Mouse (Mus musculus) layer of hippocampus, adult 9-11 months (tissue): ENCODE results near the gene Sh3bp5.
A peak's percentile ranks its signal among the peaks of the same experiment; 100 is the strongest.

ENCODE experiments used
- DNase-seq: peaks from one replicate; pipeline ENCODE4 v3.0.0; 2022

Sh3bp5 gene

GRCm38 (mm10) chr14:31389421-31390147, 46.3 kb downstream of the Sh3bp5 start:
- DNase-seq: no peak

DNA sequence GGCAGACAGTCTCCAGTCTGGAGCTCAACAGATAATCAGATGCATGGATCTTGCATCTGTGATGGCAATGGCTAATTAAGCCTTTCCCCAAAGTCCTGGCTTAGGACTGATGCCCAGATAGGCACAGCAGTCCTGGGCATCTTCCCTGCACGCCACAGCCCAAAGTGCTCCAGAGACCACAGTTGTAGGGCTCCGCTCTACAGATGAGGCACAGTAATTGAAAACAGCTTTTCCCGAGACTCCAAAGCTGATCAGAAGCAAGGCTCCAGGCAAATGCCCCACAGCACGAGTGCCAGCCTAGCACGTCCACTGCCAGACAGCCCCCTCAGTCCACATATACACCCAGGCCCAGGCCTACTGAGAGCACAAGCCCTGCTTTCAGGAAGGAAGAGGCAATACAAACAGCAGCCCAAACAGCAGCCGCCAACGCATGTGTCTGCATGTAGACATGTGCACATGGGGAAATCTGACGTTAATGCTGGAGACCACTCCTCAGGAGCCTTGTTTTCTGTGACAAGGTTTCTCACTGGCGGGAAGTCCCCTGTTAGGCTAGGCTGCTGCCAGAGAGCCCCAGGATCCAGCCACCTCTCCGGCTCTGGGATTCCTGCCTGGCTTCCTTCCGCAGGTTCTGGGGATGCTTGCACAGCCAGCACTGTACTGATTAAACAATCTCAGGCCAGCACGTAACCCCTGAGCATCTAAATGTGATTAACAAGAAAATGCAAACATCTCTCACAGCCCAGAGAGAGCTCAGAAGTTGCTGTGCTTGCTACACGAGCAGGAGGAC, 47.6 kb downstream of the Sh3bp5 start:
- no peak for DNase-seq

DNA sequence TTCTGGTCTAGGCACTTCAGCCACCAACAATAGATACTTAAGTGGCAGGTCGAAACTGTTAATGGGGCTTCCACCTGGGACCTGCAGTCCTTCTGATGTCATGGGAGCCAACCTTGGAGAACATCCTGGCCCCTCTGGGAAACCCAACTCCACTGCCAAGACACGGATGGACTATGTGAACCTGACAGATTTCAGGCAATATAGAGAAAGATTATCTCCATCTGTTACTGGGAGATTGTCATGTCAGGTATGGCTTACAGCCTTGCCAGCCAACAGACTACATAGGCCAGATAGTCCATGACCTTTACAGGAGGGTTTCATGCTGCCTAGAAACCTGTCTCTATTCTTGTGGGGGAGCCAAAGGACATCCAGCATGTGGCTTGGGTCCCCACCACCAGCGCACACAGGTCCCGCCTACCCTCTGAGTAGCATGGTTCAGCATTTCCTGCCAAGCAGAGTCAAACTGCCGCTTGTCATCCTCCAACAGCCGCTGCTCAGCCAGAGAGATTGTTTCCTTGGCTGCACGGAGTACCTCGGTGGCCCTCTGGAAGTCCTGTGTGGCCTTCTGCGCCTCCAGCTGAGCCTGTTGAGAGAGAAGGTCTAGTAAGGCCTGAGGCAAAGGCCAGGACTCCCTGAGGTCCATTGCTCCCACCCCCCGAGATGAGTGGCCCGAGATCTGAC, 48.4 kb downstream of the Sh3bp5 start:
- no peak for DNase-seq

DNA sequence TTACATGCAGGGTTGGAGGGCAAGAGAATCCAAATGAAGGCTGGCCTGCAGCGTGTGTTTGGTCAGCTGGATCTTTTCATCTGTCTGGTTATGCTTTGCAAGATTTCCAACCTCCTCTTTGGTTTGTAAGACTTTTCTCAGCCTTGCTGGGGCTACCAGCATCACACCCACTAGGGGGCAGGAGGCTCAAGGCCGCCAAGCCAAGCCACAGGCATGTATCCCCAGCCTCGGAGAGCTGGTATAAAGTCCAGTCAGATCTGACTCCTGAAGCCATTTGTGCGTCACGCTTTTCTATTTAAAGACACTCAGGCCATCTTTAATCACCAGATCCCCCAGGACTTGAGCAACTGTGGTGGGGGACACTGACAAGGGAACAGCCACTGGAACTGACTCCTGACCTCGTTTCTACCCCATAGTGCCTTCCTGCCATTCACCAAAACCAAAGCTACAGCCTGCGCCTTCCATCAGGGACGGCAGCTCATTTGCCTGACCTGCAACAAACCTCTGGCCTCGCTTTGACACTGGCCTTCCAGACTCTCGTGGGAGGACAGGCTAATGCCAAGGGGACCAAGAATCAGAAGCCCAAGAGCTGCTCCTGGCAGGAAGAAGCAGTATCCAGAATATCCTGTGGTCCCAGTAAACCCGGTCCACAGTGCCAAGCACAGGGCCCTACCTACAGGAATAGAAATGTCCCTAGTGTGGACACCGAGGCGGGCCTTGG, 49.7 kb downstream of the Sh3bp5 start:
- DNase-seq: peak; percentile 81

DNA sequence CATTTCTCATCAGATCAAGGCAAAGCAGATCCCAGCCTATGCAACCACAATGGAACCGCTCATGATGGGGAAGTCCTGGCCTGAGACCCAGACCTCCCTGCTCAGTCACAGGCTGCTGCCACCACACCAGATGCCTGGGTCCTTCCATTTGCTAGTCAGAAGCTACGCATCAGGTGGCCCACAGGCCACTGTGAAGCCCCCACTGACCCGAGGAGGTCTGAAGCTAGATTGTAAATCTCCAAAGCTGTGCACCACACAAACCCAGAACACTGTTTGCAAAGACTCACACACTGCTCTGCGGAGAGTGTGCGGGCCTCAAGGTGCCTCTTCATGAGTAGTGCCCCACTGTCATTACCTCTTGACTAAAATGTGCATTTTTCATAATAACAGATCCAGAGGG, 50.5 kb downstream of the Sh3bp5 start:
- DNase-seq: no peak

- no peak for DNase-seq
These were observed 51.2 kb downstream of the Sh3bp5 start for GRCm38 (mm10) chr14:31384366-31385323.

- DNase-seq: peak; percentile 89
These were observed 52.3 kb downstream of the Sh3bp5 start for GRCm38 (mm10) chr14:31383470-31384050.

DNA sequence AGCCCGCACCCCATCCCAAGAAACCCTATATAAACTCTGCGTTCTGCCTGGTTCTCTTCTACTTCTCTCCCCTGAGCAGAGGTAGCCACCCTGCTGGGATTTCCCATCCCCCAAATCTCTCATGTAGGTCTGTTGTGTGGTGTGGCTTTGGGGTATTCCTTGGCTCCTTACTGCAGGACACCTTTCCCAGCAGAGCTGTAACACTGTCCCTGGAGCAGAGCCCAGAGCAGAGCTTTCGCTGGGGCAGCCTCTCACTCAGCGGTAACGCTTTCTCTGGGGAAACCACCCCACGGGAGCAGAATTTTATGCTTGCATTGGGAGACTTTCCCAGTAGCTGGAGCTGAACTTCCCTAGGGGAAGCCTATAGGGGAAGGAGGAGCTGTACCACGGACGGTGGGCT, 53.6 kb downstream of the Sh3bp5 start:
- no peak for DNase-seq

DNA sequence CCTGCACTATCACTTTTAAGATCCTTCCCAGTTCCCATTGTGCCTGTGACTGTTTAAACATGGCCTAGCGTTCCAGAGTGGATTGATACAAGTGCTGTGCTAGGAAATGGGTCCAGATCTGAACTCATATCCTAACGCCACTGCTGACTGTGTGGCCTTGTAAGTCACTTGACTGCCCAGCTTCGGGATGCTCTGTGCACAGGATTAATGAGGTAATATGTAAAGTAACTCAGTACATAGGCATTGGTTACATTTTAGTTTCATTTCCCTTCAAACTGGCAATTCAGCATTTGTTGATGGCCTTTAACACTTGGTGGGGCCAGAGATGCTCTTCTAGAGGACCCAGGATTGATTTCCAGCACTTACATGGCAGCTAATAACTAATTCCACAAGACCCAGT, 59.5 kb downstream of the Sh3bp5 start:
- no peak for DNase-seq

DNA sequence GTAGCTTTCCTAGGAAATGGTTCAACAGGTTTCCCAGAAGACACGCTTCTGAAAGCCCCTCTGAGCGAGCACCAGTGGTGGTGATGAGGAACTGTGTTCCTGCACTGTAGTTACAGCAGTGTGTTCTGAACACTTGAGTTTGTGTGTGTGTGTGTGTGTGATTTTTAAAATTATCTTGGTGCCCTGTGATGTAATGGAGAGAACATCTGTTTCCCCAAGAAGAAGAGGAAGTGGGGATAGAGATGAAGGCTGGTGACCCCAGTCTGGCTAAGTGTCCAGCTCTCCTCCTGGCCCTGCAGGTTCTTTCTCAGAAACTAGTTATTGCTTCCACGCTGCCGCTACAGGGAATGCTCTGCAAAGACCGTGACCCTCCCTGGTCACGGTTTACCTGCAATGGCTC, 61.5 kb downstream of the Sh3bp5 start:
- DNase-seq: no peak

DNA sequence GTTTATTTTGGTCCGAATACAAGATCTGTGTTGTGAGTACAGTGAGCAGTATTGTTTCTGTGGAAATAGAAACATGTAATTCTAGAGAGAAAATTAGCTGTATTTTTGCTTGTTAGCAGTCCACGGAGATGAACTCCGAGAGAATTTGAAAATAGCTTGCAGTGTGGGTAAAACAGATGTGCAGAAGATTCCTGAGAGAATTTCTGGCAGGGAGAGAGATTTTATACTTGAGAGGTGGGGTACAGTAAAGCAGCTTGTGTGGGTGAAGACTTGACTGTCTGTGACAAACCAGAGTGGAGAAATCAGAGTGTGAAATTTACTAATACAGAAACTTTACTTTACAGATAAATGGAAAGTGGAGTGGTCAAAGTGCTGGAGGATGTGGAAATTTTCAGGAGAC, 66.5 kb downstream of the Sh3bp5 start:
- no peak for DNase-seq

DNA sequence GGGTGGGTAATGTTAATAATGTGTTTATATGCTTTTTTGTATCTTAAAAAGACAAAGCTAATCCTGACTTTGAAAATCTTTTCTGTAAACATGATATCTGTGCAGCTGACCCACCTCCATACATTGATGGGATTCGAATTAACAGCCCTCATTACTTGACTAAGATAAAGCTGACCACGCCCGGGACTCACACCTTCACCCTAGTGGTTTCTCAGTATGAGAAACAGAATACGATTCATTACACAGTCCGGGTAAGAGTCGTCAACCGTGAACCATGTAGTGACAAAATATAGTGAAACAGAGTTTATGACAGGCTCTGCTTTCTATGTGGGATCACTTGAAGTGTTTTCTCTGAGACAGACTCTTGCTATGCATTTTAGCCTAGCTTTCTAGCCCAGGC, 67.9 kb downstream of the Sh3bp5 start:
- no peak for DNase-seq

GRCm38 (mm10) chr14:31365350-31365749, 70.5 kb downstream of the Sh3bp5 start:
- DNase-seq: no peak

- no peak for DNase-seq
These were observed 71.3 kb downstream of the Sh3bp5 start for GRCm38 (mm10) chr14:31364589-31364988.

DNA sequence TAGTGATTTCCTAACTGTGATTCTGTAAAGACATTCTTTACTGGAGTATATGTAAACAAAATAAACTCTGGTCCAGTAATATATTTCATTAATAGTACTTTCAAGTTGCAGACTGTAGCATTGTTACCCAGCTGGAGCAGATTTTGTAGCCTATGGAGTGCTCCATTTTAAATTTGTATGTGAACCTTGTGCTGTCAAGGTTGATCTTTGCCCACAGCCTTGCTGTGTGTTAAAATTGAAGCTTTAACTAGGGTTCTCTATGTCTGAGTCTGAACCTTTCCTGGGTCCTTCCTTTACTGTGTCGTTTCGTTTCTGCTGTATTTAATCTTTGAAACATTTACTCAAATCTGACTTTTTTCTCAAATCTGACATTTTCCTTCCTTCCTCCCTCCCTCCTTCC, 73.6 kb downstream of the Sh3bp5 start:
- DNase-seq: no peak

- DNase-seq: no peak
These were observed 90.5 kb downstream of the Sh3bp5 start for GRCm38 (mm10) chr14:31345367-31345766.

- no peak for DNase-seq
These were observed 92.6 kb downstream of the Sh3bp5 start for GRCm38 (mm10) chr14:31343241-31343640.

GRCm38 (mm10) chr14:31337947-31338346, 97.9 kb downstream of the Sh3bp5 start:
- no peak for DNase-seq

GRCm38 (mm10) chr14:31337406-31337805, 98.5 kb downstream of the Sh3bp5 start:
- DNase-seq: no peak

DNA sequence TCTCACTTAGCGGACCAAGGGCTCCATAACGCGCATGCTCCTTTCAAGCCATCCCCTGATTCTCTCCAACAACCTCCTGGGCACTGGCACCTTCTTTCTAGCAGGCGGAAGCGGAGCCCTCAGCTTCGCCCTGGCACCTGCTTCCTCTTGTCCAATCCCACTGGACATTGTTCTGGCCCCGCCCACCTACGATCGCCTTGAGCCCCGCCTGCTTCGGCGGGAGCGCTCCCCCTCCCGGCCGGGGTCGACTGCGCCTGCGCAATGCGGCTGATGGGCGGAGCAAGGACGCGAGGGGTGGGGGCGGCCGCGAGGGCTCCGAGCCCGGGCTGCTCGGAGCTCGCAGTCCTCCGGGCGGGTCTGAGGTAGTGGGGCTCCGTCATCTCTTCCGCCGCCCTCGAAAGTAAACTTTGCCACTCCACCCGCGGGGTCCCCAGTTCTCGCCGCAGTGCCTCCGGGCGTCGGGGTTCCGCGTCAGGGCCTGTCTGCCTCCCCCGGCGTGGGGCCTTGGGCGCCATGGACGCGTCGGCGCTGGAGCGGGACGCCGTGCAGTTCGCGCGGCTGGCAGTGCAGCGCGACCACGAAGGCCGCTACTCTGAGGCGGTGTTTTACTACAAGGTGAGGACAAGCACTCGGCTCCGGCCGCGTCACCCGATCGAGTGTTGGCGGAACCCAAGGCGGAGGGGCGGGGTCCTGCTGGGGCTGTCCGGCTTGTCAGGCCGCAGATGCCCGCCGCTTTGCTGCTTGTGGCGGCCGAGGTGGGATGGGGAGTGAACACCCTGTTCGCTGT, 99.3 kb downstream of the Sh3bp5 start, which contains the start of gene Capn7:
Gene Capn7 (plus strand): TSS at position 270 of the 787 bp plus-strand sequence.
- peak; percentile 98 for DNase-seq

DNA sequence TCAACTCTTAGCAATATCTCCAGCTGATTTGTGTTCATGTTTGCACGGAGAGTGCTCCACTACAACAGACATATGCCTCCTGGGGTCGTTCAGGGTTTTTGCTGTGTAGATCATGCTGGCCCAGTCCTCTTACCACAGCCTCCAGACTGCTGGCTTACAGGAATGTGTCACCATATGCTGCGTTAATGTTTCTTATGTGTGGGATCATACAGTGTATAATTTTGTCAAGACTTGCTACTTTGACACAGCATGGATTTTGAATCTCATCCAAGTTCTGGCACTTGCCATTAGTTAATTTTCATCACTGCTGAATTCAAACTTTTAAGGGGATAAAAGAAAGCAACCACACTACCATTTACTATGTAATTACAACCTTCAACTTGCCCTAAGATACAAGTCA, 100.1 kb downstream of the Sh3bp5 start:
- peak; percentile 22 for DNase-seq
